Mouse (Mus musculus) limb, embryonic 11.5 days (tissue): ENCODE data around the gene Tipin. TPM values are rescaled to one million over a fixed set of nuclear protein-coding genes. Genes with fewer than 3 reads are reported as not detected.

Source experiments
- ATAC-seq: fragments of 200-750 bp; cut with Nextera tagmentation; 2 replicates; pipeline ENCODE4 v1.8.0; 2017; ENCODE audit warnings: low read depth; ENCODE audit not compliant: insufficient number of reproducible peaks, low FRiP score, low TSS enrichment
- DNase-seq: peaks from one replicate; pipeline ENCODE4 v3.0.0-alpha.2; 2015; ENCODE audit warnings: low spot score
- H3K27ac ChIP-seq: fragments of 300-500 bp; sonication (generic); replicated peaks from 2 replicates; pipeline ENCODE4 v1.5.1; 2014; ENCODE audit warnings: low read depth, mild to moderate bottlenecking, low read length
- H3K27me3 ChIP-seq: fragments of 300-500 bp; sonication (generic); 2 replicates; pipeline ENCODE4 v1.6.1; 2014; ENCODE audit warnings: mild to moderate bottlenecking, low read length, mixed read lengths; ENCODE audit not compliant: control insufficient read depth, insufficient read depth
- H3K36me3 ChIP-seq: fragments of 300-500 bp; sonication (generic); 2 replicates; pipeline ENCODE4 v1.6.1; 2014; ENCODE audit warnings: mild to moderate bottlenecking, low read length, moderate library complexity, mixed read lengths; ENCODE audit not compliant: control insufficient read depth, insufficient read depth
- H3K4me1 ChIP-seq: fragments of 300-500 bp; sonication (generic); 2 replicates; pipeline ENCODE4 v1.6.1; 2014; ENCODE audit warnings: low read length, mixed read lengths; ENCODE audit not compliant: control insufficient read depth, insufficient read depth
- H3K4me2 ChIP-seq: fragments of 300-500 bp; sonication (generic); 2 replicates; pipeline ENCODE4 v1.6.1; 2014; ENCODE audit warnings: low read depth, mild to moderate bottlenecking, moderate library complexity; ENCODE audit not compliant: severe bottlenecking
- H3K4me3 ChIP-seq: fragments of 300-500 bp; sonication (generic); 2 replicates; pipeline ENCODE4 v1.5.1; 2014; ENCODE audit warnings: low read depth, low read length
- H3K9ac ChIP-seq: fragments of 300-500 bp; sonication (generic); 2 replicates; pipeline ENCODE4 v1.6.1; 2014; ENCODE audit warnings: mild to moderate bottlenecking, low read length
- H3K9me3 ChIP-seq: fragments of 300-500 bp; sonication (generic); 2 replicates; pipeline ENCODE4 v1.6.1; 2016; ENCODE audit warnings: low read length; ENCODE audit not compliant: control insufficient read depth
- WGBS: fragments of 180-500 bp; shearing (Covaris S2); extraction: QIAGEN DNeasy Blood & Tissue Kit; methylation state at CpG from one replicate; pipeline ENCODE4 v1.1.7; 2014; 5-methylcytosine and 5-hydroxymethylcytosine counted together
- polyA plus RNA-seq: library from polyadenylated mRNA; unstranded; fragments of >200 nt; fragmentation: Nextera tagmentation; extraction: Ambion mirVana; gene quantifications from 2 replicates; pipeline ENCODE4 v1.2.1, GENCODE M21; 2014

The Tipin gene
- polyA plus RNA-seq, 1 experiment from 2014 or later, result 287 TPM

- H3K36me3 ChIP-seq, result peaks cover 9% of the 10 kb centered on the region; the same call in 1 of the 2 replicates
- no peaks in the 10 kb centered on the region for H3K9me3 ChIP-seq
- H3K9ac ChIP-seq, result no peak overlapping the region
- no peaks in the 10 kb centered on the region for H3K4me1 ChIP-seq
- DNase-seq (no peak), ATAC-seq (no peak)
- 25% methylated on average over 1 of the region's 1 CpGs for WGBS
- H3K4me3 ChIP-seq, result no peak overlapping the region
- no peaks in the 10 kb centered on the region for H3K27me3 ChIP-seq
- H3K27ac ChIP-seq, result no peak overlapping the region
- no peak overlapping the region for H3K4me2 ChIP-seq
Measured at GRCm38 (mm10) chr9:64312128-64312527, 30.7 kb downstream of the Tipin start.

- no peak overlapping the region for H3K4me3 ChIP-seq
- peaks cover 9% of the 10 kb centered on the region; the same call in 1 of the 2 replicates for H3K36me3 ChIP-seq
- no peaks in the 10 kb centered on the region for H3K4me1 ChIP-seq
- no peak overlapping the region for H3K27ac ChIP-seq
- WGBS, result 98% methylated on average over 6 of the region's 6 CpGs
- no peaks in the 10 kb centered on the region for H3K27me3 ChIP-seq
- H3K9me3 ChIP-seq, result no peaks in the 10 kb centered on the region
- H3K9ac ChIP-seq, result no peak overlapping the region
- no peak for ATAC-seq
- DNase-seq, result no peak
- H3K4me2 ChIP-seq, result no peak overlapping the region
Measured at GRCm38 (mm10) chr9:64314696-64315095, 33.3 kb downstream of the Tipin start.

GRCm38 (mm10) chr9:64316986-64317385, 35.6 kb downstream of the Tipin start:
- H3K9me3 ChIP-seq, result no peaks in the 10 kb centered on the region
- no peaks in the 10 kb centered on the region for H3K4me1 ChIP-seq
- no peak overlapping the region for H3K9ac ChIP-seq
- no peaks in the 10 kb centered on the region for H3K27me3 ChIP-seq
- WGBS, result 94% methylated on average over 5 of the region's 5 CpGs
- ATAC-seq (no peak), DNase-seq (no peak)
- no peak overlapping the region for H3K27ac ChIP-seq
- no peak overlapping the region for H3K4me2 ChIP-seq
- no peak overlapping the region for H3K4me3 ChIP-seq
- peaks cover 8% of the 10 kb centered on the region for H3K36me3 ChIP-seq

- Histone ChIP-seq H3K27ac (no peak overlapping the region), H3K9me3 (no peaks in the 10 kb centered on the region), H3K4me3 (no peak overlapping the region), H3K27me3 (no peaks in the 10 kb centered on the region), H3K4me1 (no peaks in the 10 kb centered on the region), H3K36me3 (peaks cover 4% of the 10 kb centered on the region), H3K4me2 (no peak overlapping the region), H3K9ac (no peak overlapping the region)
- DNase-seq, result no peak
- 91% methylated on average over 7 of the region's 7 CpGs for WGBS
- ATAC-seq, result no peak
Measured at GRCm38 (mm10) chr9:64323976-64324375, 42.6 kb downstream of the Tipin start.

GRCm38 (mm10) chr9:64335825-64336224, 54.4 kb downstream of the Tipin start:
- Histone ChIP-seq H3K27ac (no peak overlapping the region), H3K4me1 (peaks cover 3% of the 10 kb centered on the region; the same call in 1 of the 2 replicates), H3K36me3 (no peaks in the 10 kb centered on the region), H3K4me2 (no peak overlapping the region), H3K9me3 (no peaks in the 10 kb centered on the region), H3K9ac (no peak overlapping the region), H3K4me3 (no peak overlapping the region), H3K27me3 (no peaks in the 10 kb centered on the region)
- WGBS, result 87% methylated on average over 6 of the region's 6 CpGs
- ATAC-seq (no peak), DNase-seq (no peak)

GRCm38 (mm10) chr9:64339361-64339760, 58.0 kb downstream of the Tipin start:
- H3K9ac ChIP-seq, result no peak overlapping the region
- no peak for ATAC-seq
- no peaks in the 10 kb centered on the region for H3K27me3 ChIP-seq
- H3K9me3 ChIP-seq, result no peaks in the 10 kb centered on the region
- no peaks in the 10 kb centered on the region for H3K36me3 ChIP-seq
- H3K27ac ChIP-seq, result no peak overlapping the region
- peaks cover 3% of the 10 kb centered on the region; the same call in 1 of the 2 replicates for H3K4me1 ChIP-seq
- H3K4me2 ChIP-seq, result peak overlapping the region; percentile 77; the same call in 1 of the 2 replicates
- 16% methylated on average over 8 of the region's 8 CpGs for WGBS
- peak; percentile 24 for DNase-seq
- no peak overlapping the region for H3K4me3 ChIP-seq

- Histone ChIP-seq H3K36me3 (no peaks in the 10 kb centered on the region), H3K27me3 (no peaks in the 10 kb centered on the region), H3K4me2 (peak overlapping the region; percentile 77), H3K4me3 (peak overlapping the region; percentile 54), H3K4me1 (peaks cover 3% of the 10 kb centered on the region; the same call in 1 of the 2 replicates), H3K9ac (peak overlapping the region; percentile 99), H3K9me3 (no peaks in the 10 kb centered on the region), H3K27ac (peak overlapping the region; percentile 98)
- DNase-seq, result peak; percentile 84
- WGBS, result under 1% methylated on average over 85 of the region's 85 CpGs
- ATAC-seq, result peak; percentile 81
Measured at GRCm38 (mm10) chr9:64340351-64341253, 59.2 kb downstream of the Tipin start.

GRCm38 (mm10) chr9:64341254-64341566, 59.8 kb downstream of the Tipin start, which contains the start of gene Dis3l:
Gene Dis3l (minus strand): TSS chr9:64341288.
- Histone ChIP-seq H3K27me3 (no peaks in the 10 kb centered on the region), H3K4me2 (peak within 1 kb of the TSS; percentile 77), H3K4me3 (peak within 1 kb of the TSS; percentile 54), H3K27ac (peak within 1 kb of the TSS; percentile 98), H3K36me3 (no peaks in the 10 kb centered on the region), H3K9ac (peak within 1 kb of the TSS; percentile 99), H3K4me1 (peaks cover 3% of the 10 kb centered on the region; the same call in 1 of the 2 replicates), H3K9me3 (no peaks in the 10 kb centered on the region)
- ATAC-seq (peak; percentile 61; the same call in 1 of the 2 replicates), DNase-seq (no peak)
- WGBS, result 17% methylated on average over 16 of the region's 16 CpGs
